Mouse (Mus musculus): Measurements from ENCODE around the gene Serbp1. TPM values are rescaled to one million over a fixed set of nuclear protein-coding genes. Genes with fewer than 3 reads are reported as not detected.
"Not testable (repeated sequence)": the region's sequence is repeated elsewhere in the genome, so short reads cannot be mapped to it uniquely, and the experiment has no call there.

The Serbp1 gene
- polyA plus RNA-seq, 1 experiment from 2014 or later = 231 TPM

GRCm38 (mm10) chr6:67217846-67218245 lies 20.1 kb upstream of the Serbp1 start:
- Histone ChIP-seq H3K4me2 (no peak overlapping the region), H3K27ac (replicated peaks) (no peak overlapping the region), H3K4me3 (replicated peaks) (no peak overlapping the region), H3K9me3 (replicated peaks) (no peaks in the 10 kb centered on the region), H3K4me1 (replicated peaks) (no peaks in the 10 kb centered on the region), H3K9ac (no peak overlapping the region), H3K27me3 (no peaks in the 10 kb centered on the region), H3K36me3 (replicated peaks) (no peaks in the 10 kb centered on the region)
- no peak for ATAC-seq (ENCODE audit: insufficient read depth)
- 38% methylated on average over 1 of the region's 1 CpGs for WGBS (ENCODE audit: insufficient replicate concordance)

GRCm38 (mm10) chr6:67218566-67218965 lies 19.4 kb upstream of the Serbp1 start:
- Histone ChIP-seq H3K27ac (replicated peaks) (no peak overlapping the region), H3K4me3 (replicated peaks) (no peak overlapping the region), H3K36me3 (replicated peaks) (no peaks in the 10 kb centered on the region), H3K4me1 (replicated peaks) (no peaks in the 10 kb centered on the region), H3K4me2 (no peak overlapping the region), H3K9ac (no peak overlapping the region), H3K27me3 (no peaks in the 10 kb centered on the region), H3K9me3 (replicated peaks) (no peaks in the 10 kb centered on the region)
- ATAC-seq (ENCODE audit: insufficient read depth) = no peak

- H3K4me1 ChIP-seq (replicated peaks); H3K9me3 ChIP-seq (replicated peaks); H3K27ac ChIP-seq (replicated peaks); H3K4me2 ChIP-seq; ATAC-seq (ENCODE audit: insufficient read depth); H3K9ac ChIP-seq; H3K36me3 ChIP-seq (replicated peaks); H3K27me3 ChIP-seq; H3K4me3 ChIP-seq (replicated peaks): not testable (repeated sequence)
- 78% methylated on average over 14 of the region's 14 CpGs for WGBS (ENCODE audit: insufficient replicate concordance)
Measured at GRCm38 (mm10) chr6:67219931-67220330, 18.0 kb upstream of the Serbp1 start.

- Histone ChIP-seq H3K4me3 (replicated peaks) (no peak overlapping the region), H3K36me3 (replicated peaks) (no peaks in the 10 kb centered on the region), H3K9ac (no peak overlapping the region), H3K27ac (replicated peaks) (no peak overlapping the region), H3K4me2 (no peak overlapping the region), H3K4me1 (replicated peaks) (no peaks in the 10 kb centered on the region), H3K27me3 (no peaks in the 10 kb centered on the region; the same call in 1 of the 2 replicates), H3K9me3 (replicated peaks) (no peaks in the 10 kb centered on the region)
- no peak for ATAC-seq (ENCODE audit: insufficient read depth)
Measured at GRCm38 (mm10) chr6:67220731-67221130, 17.2 kb upstream of the Serbp1 start.

- ATAC-seq (ENCODE audit: insufficient read depth) = no peak
- Histone ChIP-seq H3K4me2 (no peak overlapping the region), H3K9ac (no peak overlapping the region), H3K4me3 (replicated peaks) (no peak overlapping the region), H3K27me3 (no peaks in the 10 kb centered on the region; the same call in 1 of the 2 replicates), H3K9me3 (replicated peaks) (no peaks in the 10 kb centered on the region), H3K4me1 (replicated peaks) (no peaks in the 10 kb centered on the region), H3K27ac (replicated peaks) (no peak overlapping the region), H3K36me3 (replicated peaks) (no peaks in the 10 kb centered on the region)
- WGBS (ENCODE audit: insufficient replicate concordance) = 75% methylated on average over 1 of the region's 1 CpGs
Measured at GRCm38 (mm10) chr6:67223082-67223481, 14.9 kb upstream of the Serbp1 start.

GRCm38 (mm10) chr6:67223499-67223898 lies 14.5 kb upstream of the Serbp1 start:
- H3K9me3 ChIP-seq (replicated peaks) = no peaks in the 10 kb centered on the region
- no peak overlapping the region for H3K27ac ChIP-seq (replicated peaks)
- 57% methylated on average over 1 of the region's 1 CpGs for WGBS (ENCODE audit: insufficient replicate concordance)
- no peak overlapping the region for H3K4me2 ChIP-seq
- no peaks in the 10 kb centered on the region for H3K36me3 ChIP-seq (replicated peaks)
- H3K9ac ChIP-seq = no peak overlapping the region
- no peak for ATAC-seq (ENCODE audit: insufficient read depth)
- H3K4me3 ChIP-seq (replicated peaks) = no peak overlapping the region
- peaks cover 2% of the 10 kb centered on the region; the same call in 1 of the 2 replicates for H3K27me3 ChIP-seq
- H3K4me1 ChIP-seq (replicated peaks) = 0 out of 2 replicates have a peak, but pooled peaks cover 2% of the 10 kb centered on the region

GRCm38 (mm10) chr6:67226286-67226685 lies 11.7 kb upstream of the Serbp1 start:
- ATAC-seq (ENCODE audit: insufficient read depth) = no peak
- no peak overlapping the region for H3K9ac ChIP-seq
- 53% methylated on average over 4 of the region's 4 CpGs for WGBS (ENCODE audit: insufficient replicate concordance)

GRCm38 (mm10) chr6:67228459-67229107 lies 9.4 kb upstream of the Serbp1 start:
- H3K4me2 ChIP-seq = peak overlapping the region; percentile 52
- no peak overlapping the region for H3K27ac ChIP-seq (replicated peaks)
- H3K9ac ChIP-seq = no peak overlapping the region
- H3K9me3 ChIP-seq (replicated peaks) = no peaks in the 10 kb centered on the region
- H3K4me3 ChIP-seq (replicated peaks) = 0 out of 2 replicates have a peak overlapping the region, but pooled peaks have one; percentile 7
- H3K4me1 ChIP-seq (replicated peaks) = 0 out of 2 replicates have a peak, but pooled peaks cover 7% of the 10 kb centered on the region
- ATAC-seq (ENCODE audit: insufficient read depth) = no peak
- H3K36me3 ChIP-seq (replicated peaks) = no peaks in the 10 kb centered on the region
- peaks cover 21% of the 10 kb centered on the region for H3K27me3 ChIP-seq
- WGBS (ENCODE audit: insufficient replicate concordance) = 21% methylated on average over 18 of the region's 18 CpGs

More at GRCm38 (mm10) chr6:67226286-67226685, 11.7 kb upstream of the Serbp1 start:
- Histone ChIP-seq H3K9me3 (replicated peaks) (no peaks in the 10 kb centered on the region), H3K27ac (replicated peaks) (no peak overlapping the region), H3K4me1 (replicated peaks) (0 out of 2 replicates have a peak, but pooled peaks cover 7% of the 10 kb centered on the region), H3K4me2 (no peak overlapping the region), H3K4me3 (replicated peaks) (no peak overlapping the region), H3K27me3 (peaks cover 19% of the 10 kb centered on the region), H3K36me3 (replicated peaks) (no peaks in the 10 kb centered on the region)

- no peak for ATAC-seq (ENCODE audit: insufficient read depth)
- no peaks in the 10 kb centered on the region for H3K9me3 ChIP-seq (replicated peaks)
- H3K4me1 ChIP-seq (replicated peaks) = 0 out of 2 replicates have a peak, but pooled peaks cover 7% of the 10 kb centered on the region
- H3K4me2 ChIP-seq = peak overlapping the region; percentile 21
- no peaks in the 10 kb centered on the region for H3K36me3 ChIP-seq (replicated peaks)
- H3K4me3 ChIP-seq (replicated peaks) = no peak overlapping the region
- no peak overlapping the region for H3K9ac ChIP-seq
- WGBS (ENCODE audit: insufficient replicate concordance) = 18% methylated on average over 9 of the region's 9 CpGs
- no peak overlapping the region for H3K27ac ChIP-seq (replicated peaks)
- H3K27me3 ChIP-seq = peaks cover 21% of the 10 kb centered on the region
Measured at GRCm38 (mm10) chr6:67229521-67229920, 8.5 kb upstream of the Serbp1 start.

- H3K9me3 ChIP-seq (replicated peaks) = no peaks in the 10 kb centered on the region
- no peak overlapping the region for H3K9ac ChIP-seq
- no peak overlapping the region for H3K4me3 ChIP-seq (replicated peaks)
- WGBS (ENCODE audit: insufficient replicate concordance) = 17% methylated on average over 11 of the region's 11 CpGs
- no peaks in the 10 kb centered on the region for H3K36me3 ChIP-seq (replicated peaks)
- H3K4me2 ChIP-seq = no peak overlapping the region
- H3K27me3 ChIP-seq = peaks cover 21% of the 10 kb centered on the region
- no peak for ATAC-seq (ENCODE audit: insufficient read depth)
- H3K27ac ChIP-seq (replicated peaks) = no peak overlapping the region
- 0 out of 2 replicates have a peak, but pooled peaks cover 7% of the 10 kb centered on the region for H3K4me1 ChIP-seq (replicated peaks)
Measured at GRCm38 (mm10) chr6:67229922-67230518, 8.0 kb upstream of the Serbp1 start.

- Histone ChIP-seq H3K9ac (no peak overlapping the region), H3K4me1 (replicated peaks) (0 out of 2 replicates have a peak, but pooled peaks cover 7% of the 10 kb centered on the region), H3K4me3 (replicated peaks) (no peak overlapping the region), H3K36me3 (replicated peaks) (no peaks in the 10 kb centered on the region), H3K27ac (replicated peaks) (no peak overlapping the region), H3K9me3 (replicated peaks) (no peaks in the 10 kb centered on the region), H3K27me3 (peaks cover 21% of the 10 kb centered on the region), H3K4me2 (no peak overlapping the region)
- ATAC-seq (ENCODE audit: insufficient read depth) = no peak
Measured at GRCm38 (mm10) chr6:67230950-67231349, 7.0 kb upstream of the Serbp1 start.

All from liver, embryonic 15.5 days (tissue).